Mouse (Mus musculus) ES-Bruce4 (cell line): ENCODE data around the gene Med22. TPM values are rescaled to one million over a fixed set of nuclear protein-coding genes. Genes with fewer than 3 reads are reported as not detected.
A peak's percentile ranks its signal among the peaks of the same experiment; 100 is the strongest.

Source experiments
- H3K27ac ChIP-seq: 2 replicates; pipeline ENCODE4 v1.5.1; 2012; ENCODE audit warnings: low read length, inconsistent platforms; ENCODE audit not compliant: insufficient read depth
- H3K27me3 ChIP-seq: 2 replicates; pipeline ENCODE4 v1.6.1; 2012; ENCODE audit warnings: mild to moderate bottlenecking, low read length, inconsistent platforms; ENCODE audit not compliant: control insufficient read depth, poor library complexity, insufficient read depth, severe bottlenecking
- H3K36me3 ChIP-seq: 2 replicates; pipeline ENCODE4 v1.6.1; 2012; ENCODE audit warnings: inconsistent platforms, mild to moderate bottlenecking, low read length, moderate library complexity; ENCODE audit not compliant: control insufficient read depth, poor library complexity, insufficient read depth, severe bottlenecking
- H3K4me1 ChIP-seq: one replicate; pipeline ENCODE4 v1.8.1; 2011; ENCODE audit warnings: low read length; ENCODE audit not compliant: control insufficient read depth, insufficient read depth
- H3K4me3 ChIP-seq: 2 replicates; pipeline ENCODE4 v1.5.1; 2011; ENCODE audit warnings: low read depth, mild to moderate bottlenecking, low read length
- H3K9ac ChIP-seq: 2 replicates; pipeline ENCODE4 v1.6.1; 2012; ENCODE audit warnings: low read depth, mild to moderate bottlenecking, inconsistent platforms; ENCODE audit not compliant: poor library complexity, severe bottlenecking
- H3K9me3 ChIP-seq: replicated peaks from 2 replicates; pipeline ENCODE4 v1.6.1; 2012; ENCODE audit warnings: mild to moderate bottlenecking, low read length, inconsistent platforms; ENCODE audit not compliant: control insufficient read depth, poor library complexity, insufficient read depth, severe bottlenecking
- CTCF ChIP-seq: IDR thresholded peaks from one replicate; pipeline ENCODE4 v1.8.1; 2011; ENCODE audit warnings: low read depth, low read length
- EP300 ChIP-seq: IDR thresholded peaks from 2 replicates; pipeline ENCODE4 v1.6.1; 2011; ENCODE audit warnings: low read depth, low read length; ENCODE audit not compliant: insufficient read depth
- POLR2A ChIP-seq: IDR thresholded peaks from one replicate; pipeline ENCODE4 v1.8.1; 2011; ENCODE audit warnings: low read length; ENCODE audit not compliant: insufficient read depth
- polyA plus RNA-seq: library from polyadenylated mRNA; stranded (reverse); fragments of >200 nt; gene quantifications from 2 replicates; pipeline ENCODE4 v1.2.4, GENCODE M21; 2011; ENCODE audit warnings: low read depth; ENCODE audit not compliant: missing spikeins, insufficient read depth, insufficient read length

The Med22 gene
- polyA plus RNA-seq, 1 experiment: 11.1 TPM

GRCm38 (mm10) chr2:26921784-26922183, 11.3 kb upstream of the Med22 start:
- Histone ChIP-seq H3K27me3 (no peaks in the 10 kb centered on the region), H3K27ac (no peak overlapping the region), H3K9ac (no peak overlapping the region), H3K4me1 (no peaks in the 10 kb centered on the region), H3K9me3 (no peaks in the 10 kb centered on the region), H3K36me3 (peaks cover 54% of the 10 kb centered on the region), H3K4me3 (no peak overlapping the region)
- no peak for TF ChIP-seq POLR2A
- TF ChIP-seq CTCF: no peak
- no peak for TF ChIP-seq EP300

GRCm38 (mm10) chr2:26920190-26920855, 9.8 kb upstream of the Med22 start:
- Histone ChIP-seq H3K27me3 (no peaks in the 10 kb centered on the region), H3K4me3 (no peak overlapping the region), H3K9me3 (no peaks in the 10 kb centered on the region), H3K36me3 (peaks cover 47% of the 10 kb centered on the region), H3K9ac (no peak overlapping the region), H3K27ac (no peak overlapping the region), H3K4me1 (no peaks in the 10 kb centered on the region)
- no peak for TF ChIP-seq EP300
- TF ChIP-seq POLR2A: no peak
- no peak for TF ChIP-seq CTCF

DNA sequence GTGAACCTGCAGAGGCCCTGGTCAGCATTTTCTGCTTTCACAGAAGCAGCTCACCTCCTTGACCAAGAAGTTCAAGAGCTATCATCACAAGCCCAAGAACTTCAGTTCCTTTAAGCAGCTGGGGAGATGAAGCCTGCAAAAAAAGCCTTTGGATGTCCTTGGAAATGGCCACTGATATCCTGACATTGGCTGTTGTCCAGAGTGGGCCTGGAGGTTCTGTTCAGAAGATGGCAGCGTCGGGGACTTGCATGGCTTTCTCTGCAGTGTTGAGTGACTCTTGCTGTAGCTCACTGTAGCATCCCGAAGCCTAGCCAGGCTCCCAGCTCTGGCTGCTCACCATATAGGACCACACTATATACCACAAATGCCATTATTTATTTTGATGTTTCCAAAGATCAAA, 9.2 kb upstream of the Med22 start:
- no peaks in the 10 kb centered on the region for H3K9me3 ChIP-seq
- H3K36me3 ChIP-seq: peaks cover 47% of the 10 kb centered on the region
- H3K4me1 ChIP-seq: no peaks in the 10 kb centered on the region
- no peak for TF ChIP-seq CTCF
- no peak for TF ChIP-seq EP300
- TF ChIP-seq POLR2A: no peak
- no peak overlapping the region for H3K4me3 ChIP-seq
- no peak overlapping the region for H3K27ac ChIP-seq
- H3K27me3 ChIP-seq: no peaks in the 10 kb centered on the region
- H3K9ac ChIP-seq: no peak overlapping the region

- no peak for TF ChIP-seq POLR2A
- TF ChIP-seq EP300: no peak
- no peak for TF ChIP-seq CTCF
- Histone ChIP-seq H3K4me1 (no peaks in the 10 kb centered on the region), H3K27me3 (no peaks in the 10 kb centered on the region), H3K36me3 (peaks cover 53% of the 10 kb centered on the region), H3K9ac (peak overlapping the region; percentile 43), H3K9me3 (no peaks in the 10 kb centered on the region), H3K27ac (no peak overlapping the region), H3K4me3 (peak overlapping the region; percentile 83)
Observed at GRCm38 (mm10) chr2:26916738-26917137, 6.3 kb upstream of the Med22 start.

- Histone ChIP-seq H3K9ac (peak within 1 kb of the TSS; percentile 43), H3K4me3 (peak within 1 kb of the TSS; percentile 83), H3K36me3 (peaks cover 56% of the 10 kb centered on the region), H3K27ac (no peak within 1 kb of the TSS), H3K27me3 (no peaks in the 10 kb centered on the region), H3K9me3 (no peaks in the 10 kb centered on the region), H3K4me1 (no peaks in the 10 kb centered on the region)
- TF ChIP-seq POLR2A (peak; percentile 84), CTCF (no peak), EP300 (no peak)
Observed at GRCm38 (mm10) chr2:26915927-26916728, 5.7 kb upstream of the Med22 start, which contains the start of the genes Surf2 and Surf1. Gene Surf2 (plus strand): TSS chr2:26916367. Gene Surf1 (minus strand): TSS chr2:26916530.
